Mouse (Mus musculus) yolk sac, embryonic 10.5 days (tissue): ENCODE results near the gene St5.

Source experiments
- DNase-seq: peaks from one replicate; pipeline ENCODE4 v3.0.0-alpha.2; 2017; ENCODE audit warnings: low spot score

The St5 gene

DNA sequence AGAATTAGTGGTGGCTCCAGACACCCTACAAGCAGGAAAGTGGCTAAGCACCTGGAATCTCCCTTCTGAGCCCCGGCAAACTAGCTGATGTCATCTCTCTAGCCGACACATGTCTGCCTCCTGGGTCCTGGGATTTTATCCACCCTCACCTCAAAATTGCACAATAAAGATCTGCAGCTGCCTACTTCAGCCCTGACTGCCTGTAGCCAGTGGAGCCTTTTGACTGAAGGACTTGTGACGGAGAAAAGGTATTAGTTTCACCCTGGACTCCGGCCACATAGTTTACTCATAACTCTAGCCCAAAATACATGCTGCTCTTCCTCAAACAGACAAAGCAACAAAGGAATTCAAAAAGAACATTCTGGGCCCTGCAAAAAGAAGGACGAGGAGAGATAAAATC lies 66.0 kb downstream of the St5 start:
- DNase-seq: no peak

DNA sequence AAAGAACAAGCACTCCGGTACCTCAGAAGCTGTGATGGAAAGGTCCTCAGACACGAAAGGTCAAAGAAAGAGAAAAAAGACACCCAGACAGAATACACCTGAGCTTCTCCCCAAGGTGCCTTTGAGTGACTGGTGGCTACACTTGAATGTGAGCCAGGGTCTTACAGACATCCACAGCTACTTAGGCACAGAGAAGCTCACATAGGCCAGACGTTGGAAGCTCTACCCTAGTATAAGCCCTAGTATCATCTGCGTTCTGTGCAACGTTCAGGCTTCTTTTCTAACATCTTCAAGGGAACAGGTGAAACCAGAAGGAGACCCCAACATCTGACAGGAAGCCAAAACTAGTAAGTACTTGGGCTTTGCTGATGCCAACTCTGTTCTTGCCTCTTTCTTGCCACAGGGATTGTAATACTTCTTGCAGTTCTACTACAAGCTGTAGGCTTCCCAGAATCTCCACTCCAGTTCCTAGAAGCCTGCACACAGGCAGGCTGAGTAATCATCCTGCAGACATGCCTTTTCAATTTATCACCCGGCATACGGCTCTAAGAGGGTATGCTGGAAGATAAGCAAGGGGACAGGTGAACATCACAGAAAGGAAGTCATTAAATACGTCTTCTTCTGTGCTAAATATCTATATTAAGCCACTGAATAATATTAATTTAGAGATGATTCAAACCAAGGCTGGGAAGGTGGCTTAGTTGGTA lies 67.2 kb downstream of the St5 start:
- DNase-seq: no peak

DNA sequence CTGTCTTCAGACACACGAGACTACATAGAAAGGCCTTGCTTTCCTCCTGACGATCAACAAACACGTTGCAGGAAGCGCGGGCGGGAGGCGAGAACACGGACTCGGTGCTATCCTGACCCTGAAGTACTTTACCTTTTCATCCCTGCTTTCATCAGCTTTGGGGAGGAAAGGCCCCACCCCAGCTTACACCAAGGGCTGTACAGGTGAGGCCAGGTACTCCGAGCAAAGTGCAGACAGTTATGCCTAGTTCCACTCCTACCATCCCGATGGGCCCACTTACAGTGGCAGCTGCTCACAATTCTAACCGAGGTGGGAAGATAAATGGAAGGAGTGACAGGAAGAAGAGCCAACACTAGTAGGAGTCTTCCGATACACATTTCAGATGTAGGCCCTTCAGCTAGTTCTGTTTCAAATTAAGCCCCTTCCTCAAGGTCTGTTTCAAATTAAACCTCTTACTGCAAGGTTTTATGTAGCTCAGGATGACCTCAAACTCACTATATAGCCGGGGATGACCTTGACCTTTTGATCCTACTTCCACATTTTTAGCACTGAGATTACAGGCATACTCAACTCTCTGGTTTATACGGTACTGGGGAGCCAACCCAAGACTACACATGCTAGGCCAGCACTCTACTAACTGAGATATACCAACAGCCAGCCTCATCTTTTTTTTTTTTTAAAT lies 69.9 kb downstream of the St5 start:
- DNase-seq: no peak

DNA sequence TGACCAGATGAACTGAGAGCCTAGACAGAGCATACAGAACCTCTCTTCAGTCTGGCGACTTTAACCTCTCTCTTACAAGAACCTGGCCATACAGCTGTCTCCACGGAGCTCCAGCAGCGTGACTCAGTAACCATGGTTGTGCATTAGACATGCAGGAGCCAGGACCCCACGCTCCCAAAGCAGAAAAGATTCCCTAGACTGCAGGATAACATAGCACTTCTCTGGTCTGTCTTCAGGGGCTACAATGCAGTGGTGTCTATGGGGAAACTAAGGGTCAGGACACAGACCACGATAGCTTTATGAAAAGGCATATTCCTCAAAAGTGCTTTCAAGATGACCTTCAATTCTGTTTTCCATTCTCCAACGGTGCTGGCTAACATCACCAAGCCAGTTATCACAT lies 72.1 kb downstream of the St5 start:
- DNase-seq: no peak

DNA sequence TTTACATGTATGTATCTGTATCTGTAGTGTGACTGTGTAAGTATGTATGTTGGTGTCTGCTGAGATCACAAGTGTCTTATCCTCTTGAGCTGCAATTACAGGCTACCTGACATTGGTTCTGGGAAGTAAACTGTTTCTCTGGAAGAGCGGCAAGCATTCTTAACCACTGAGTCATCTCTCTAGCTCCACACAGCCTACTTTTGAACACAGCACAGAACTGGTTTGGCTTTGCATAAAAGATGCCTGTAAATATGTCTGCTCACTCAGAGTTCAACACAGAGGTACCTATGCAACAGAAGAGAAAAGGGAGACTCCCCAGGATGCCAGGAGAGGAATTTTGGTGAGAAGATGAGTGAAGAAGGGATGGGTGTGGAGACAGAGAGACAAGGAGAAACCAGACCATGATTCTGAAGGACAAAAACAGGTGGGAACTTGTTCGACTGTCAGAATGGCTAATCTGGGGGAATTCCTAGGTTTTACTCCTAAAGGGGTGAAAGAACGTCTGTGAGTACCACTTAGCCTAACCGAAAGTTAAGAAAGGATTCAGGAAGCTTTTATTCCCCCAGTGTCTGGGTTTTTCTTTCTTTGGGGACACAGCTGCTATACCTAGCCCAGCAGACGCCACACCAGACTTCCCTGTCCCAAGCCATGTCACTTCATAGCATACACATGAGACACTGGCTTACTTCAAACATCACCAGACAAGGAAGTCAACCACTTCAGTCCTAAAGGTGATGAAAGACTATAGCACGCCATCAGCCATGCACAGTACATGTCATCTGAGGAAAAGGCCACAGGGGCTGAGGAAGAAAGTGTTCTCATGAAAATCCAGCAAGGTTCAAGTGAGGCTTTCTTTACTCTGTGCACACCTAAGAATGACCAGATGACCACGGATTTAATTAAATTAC lies 73.3 kb downstream of the St5 start:
- DNase-seq: peak; percentile 60

DNA sequence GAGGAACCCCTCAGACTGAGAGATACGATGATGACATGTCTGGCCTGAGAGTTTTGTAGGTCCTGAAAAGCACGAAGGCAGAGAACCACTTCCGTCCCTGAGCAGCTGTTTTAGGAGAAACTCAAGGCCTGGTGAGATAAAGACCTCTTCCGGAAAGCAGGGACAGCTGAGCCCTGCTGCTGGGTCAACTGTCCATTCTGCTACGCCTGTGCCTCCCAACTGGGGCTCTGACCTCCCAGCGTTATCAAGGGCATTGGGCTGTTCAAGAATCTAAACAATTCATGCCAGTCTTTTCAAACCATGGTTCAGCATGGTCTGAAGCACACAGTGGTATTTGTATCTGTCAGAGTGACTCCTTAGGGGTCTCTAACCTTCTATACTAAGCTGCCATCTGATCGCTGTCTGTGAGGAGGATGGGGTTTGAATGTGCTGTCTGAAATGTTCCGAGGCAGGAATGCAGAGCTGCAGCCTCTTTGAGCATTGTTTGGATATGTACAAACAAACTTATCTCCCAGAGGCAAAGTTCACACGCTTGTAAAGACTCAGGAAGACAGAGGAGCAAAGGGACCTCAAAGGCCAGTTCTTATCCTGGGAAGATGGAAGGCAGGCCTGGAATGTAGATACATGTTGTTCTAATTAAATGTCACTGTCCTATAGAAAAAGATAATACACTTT lies 74.3 kb downstream of the St5 start:
- DNase-seq: peak; percentile 84

DNA sequence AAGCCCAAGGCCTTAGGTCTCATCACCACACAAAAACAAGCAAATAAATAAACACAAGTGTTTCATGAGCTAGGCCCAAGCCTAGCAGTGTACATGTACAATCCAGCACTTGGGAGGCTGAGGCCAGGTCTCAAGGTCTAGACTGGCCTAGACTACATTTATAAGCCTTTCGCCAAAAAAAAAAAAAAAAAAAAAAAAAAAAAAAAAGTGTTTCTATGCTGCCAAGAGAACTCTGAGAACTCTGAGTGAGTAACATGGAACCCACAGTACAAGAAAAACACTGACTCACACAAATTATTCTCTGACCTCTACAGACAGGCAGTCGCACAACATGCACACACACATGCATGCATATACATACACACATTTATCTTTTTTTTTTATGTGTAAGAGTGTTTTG lies 75.6 kb downstream of the St5 start:
- no peak for DNase-seq

DNA sequence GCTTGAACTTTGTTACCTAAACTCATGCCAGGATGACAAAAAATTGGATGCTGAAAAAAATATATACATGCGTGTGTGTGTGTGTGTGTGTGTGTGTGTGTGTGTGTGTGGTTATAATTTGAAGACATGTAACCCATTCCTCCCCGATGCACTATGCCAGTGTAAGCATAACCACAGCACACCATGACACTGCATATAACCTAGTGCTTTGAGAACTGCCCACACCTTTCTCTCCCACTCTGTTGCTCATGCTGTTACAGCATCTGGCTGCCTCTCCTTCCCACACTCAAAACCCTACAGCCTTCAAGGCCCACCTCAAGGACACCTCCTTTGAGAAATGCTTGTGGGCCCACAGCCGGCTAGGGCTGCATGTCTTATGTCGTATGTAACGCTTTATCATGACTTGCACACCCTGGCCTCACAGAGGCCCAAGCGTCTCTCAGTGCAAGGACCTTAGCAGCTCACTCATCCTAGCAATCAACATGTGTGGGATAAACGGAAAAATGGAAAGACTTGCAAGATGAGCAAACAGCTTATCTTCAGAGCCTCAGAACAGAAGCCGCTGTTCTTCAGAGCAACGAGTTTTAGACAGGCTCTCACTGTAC lies 81.1 kb downstream of the St5 start:
- DNase-seq: no peak

DNA sequence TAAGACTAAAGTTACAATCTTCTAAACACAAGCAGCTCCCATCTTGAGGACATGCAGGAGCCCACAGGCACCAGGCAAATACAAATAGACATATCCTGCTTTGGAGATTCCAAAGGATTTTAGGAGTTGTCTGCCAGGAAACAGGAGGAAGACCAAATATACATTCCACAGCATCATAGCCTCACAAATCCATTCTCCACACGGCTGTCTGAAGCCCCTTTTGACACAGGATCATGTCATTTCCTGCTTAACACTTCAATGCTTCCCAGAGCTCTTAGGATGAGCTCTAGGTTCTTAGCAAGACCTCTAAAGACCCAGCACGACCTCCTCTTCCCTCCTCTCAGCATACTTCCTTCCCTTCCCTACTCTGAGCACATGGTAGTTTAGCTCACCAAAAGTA lies 82.4 kb downstream of the St5 start:
- DNase-seq: no peak

DNA sequence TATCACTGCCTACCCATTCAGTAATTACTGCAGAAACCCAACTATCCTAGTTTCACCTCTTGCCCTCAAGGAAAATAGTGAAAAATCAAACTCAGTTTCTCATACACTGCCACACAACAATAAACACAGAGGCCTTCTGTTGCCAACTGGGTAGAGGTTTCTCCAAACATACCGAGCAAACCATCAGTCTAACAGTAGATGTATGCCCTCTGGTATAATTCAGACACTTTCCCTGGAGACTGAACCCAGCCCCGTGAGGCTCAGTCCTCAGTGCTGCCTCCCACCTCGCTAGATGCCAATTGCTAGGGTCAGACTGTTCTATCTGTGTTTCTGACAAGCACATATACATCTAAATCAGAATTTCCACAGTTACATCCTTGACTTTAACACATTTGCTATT lies 83.1 kb downstream of the St5 start:
- DNase-seq: no peak

DNA sequence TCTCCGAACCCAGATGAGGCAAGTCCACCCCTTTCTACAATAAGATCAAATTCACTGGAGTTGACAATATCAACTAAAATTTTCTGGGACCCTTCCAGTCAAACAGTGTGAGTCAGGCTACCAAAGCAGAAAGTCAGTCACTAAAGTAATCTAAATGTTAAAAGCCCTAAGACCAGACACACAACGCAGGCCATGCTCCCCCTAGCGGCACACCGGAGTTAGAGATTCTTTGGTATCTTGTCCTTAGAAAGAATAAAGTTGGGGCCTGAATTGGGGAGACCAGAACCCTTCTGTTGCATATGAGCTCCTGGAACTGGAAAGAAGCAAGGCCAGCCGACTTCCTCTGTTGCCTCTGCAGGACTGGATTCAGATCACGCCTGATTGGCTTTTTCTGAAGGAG lies 84.7 kb downstream of the St5 start:
- no peak for DNase-seq

DNA sequence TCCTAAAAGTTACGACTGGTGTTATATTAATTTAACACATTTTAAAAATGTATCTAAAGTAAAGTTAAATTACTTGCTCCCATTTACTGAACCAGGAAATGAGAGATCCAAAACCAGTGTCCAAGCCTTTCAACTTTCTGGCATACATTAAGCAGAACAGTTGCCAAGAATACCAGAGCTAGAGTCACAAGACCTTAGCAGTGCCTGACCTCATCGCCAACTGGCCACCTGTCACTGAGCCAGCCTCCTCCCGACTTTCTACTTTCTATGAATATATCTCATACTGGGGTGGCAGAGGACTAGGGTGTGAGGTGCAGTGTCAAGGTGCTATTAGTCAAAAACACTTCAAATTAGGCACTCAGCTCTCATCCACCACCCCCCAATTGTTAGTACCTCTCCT lies 85.6 kb downstream of the St5 start:
- DNase-seq: no peak

DNA sequence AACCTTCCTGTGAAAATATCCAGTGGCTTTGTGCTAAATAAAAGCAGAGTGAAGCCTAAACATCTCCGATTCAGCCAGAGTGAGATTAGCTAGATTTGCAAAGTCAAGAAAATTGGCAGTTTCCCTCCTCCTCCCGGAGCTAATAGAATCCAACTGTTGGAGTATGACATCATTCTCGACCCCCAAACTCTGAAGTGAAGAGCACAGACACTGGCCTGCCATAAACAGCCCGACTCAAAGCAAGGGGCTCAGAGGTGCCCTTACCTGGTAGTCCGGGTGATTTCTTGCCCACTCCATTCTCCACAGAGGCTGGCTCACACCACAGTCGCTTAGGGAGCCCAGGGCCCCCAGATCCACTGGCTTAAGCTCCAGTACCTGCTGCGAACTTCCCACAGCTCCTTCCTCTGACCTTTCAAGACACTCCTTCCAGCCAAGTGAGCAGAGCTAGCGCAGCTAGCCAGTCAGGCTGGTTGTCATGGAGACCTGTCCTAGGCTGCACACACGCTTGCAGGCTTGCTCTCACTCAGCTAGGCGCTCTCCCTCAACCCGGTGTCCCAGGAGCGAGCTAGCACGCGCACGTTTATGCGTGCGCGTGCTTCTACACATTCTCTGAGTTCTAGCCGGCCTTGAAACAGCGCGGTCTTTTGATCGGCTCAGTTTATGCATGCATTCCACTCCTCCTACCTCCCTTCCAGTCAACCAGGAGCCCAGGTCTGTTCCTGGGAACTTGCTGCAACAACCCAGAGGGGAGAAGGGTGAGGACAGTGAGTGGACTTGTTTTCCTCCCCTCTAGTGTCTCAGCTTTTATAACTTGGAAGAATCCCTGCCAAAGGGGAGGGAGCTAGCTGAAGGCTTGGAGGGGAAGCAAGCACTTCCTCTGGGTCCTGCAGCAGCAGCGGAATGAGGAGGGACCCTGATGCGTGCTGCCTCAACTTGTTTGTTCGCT lies 87.1 kb downstream of the St5 start:
- peak; percentile 92 for DNase-seq

DNA sequence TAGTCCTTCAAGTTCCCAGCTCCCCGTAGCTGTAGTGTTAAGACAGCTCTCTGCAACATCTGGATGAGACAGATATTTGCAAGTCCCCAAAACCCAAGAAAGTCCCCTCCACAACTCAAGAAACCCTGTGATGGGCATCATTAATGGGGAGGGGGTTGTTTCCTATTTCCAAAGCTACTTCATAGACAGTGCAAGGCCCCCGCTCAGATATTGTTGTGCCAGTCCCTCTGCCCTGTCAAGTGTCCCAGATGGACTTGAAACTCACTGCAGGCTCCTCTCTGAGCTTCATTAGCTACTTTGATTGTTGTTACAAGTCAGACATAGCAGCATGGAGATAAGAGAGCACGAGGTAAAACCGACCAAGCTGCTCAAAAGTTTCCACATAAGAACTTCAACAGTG lies 87.8 kb downstream of the St5 start:
- no peak for DNase-seq

DNA sequence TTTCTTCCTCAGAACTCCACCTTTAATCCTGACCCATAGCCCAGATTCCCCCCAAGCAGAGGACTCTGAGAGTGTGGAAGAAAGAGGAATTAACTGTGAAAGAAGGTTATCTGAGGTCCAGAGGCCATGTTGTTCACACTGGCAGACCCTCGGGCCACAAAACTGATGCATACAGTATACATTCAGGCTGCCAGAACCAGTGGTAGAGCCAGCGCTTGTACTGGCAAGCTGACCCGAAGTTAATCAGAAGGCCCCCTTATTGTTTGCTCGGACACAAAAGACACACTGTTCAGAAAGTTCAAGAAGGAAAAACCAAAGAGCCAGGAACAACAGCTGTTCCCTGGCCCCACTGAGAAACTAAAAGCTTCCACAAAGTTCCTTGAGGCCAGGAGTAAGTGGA lies 88.5 kb downstream of the St5 start:
- DNase-seq: no peak

DNA sequence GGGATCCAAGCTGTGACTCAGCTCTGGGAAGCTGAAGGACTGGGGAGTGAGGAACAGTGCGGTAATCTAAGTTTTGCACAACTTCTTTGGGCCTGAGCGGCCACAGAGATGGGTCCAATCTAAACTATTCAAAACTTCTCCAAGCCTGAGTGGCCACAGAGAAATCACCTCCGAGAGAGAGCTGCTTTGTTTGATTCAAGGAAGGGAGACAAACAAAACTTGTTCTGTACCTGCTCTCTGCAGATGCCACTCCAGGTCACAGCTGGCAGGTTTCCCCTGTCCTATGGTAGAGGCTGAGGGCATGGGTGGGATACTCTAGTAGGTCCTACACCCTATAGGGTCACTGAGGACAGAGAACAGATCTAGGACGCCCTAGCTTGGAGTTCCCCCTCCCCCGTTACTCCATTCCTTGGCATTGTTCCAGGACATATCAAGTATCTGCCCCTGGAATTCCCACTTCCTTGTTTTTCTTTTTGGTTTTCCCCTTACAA lies 89.8 kb downstream of the St5 start:
- DNase-seq: no peak

DNA sequence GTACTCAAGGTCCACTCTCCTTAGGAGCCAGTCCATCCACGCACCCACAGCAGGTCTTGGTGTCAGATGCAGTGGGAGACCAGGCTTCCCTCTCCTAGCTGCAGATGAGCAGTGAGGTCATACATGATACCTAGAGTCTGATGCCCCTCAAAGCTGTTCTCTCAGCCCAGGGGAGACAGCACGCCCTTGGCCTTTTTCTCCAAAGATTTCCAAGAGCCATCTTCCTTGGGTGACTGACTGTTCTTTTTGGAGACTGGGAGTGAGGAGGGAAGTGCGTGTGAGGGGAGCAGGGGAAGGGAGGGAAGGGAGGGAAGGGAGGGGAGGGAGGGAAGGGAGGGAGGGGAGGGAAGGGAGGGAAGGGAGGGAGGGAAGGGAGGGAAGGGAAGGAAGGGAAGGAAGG lies 90.4 kb downstream of the St5 start:
- no peak for DNase-seq

DNA sequence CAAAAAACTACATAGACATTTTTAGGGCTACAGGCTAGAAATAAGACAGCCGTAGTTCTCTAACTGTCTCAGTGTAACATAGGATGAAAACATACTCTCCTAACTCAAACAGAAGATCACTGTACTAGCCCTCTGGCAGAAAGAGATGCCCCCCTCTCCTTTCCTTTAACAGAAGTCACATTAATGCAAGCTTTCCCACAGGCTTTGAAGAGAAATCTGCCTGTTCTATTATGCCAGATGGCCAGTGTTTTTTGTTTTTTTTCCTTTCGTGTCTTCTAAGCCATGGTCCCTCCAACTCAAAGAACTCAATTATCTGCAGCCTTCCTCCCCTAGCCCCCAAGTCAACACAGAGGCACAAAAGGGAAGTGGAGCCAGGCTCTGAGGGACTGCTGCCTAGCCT lies 90.9 kb downstream of the St5 start:
- DNase-seq: no peak

DNA sequence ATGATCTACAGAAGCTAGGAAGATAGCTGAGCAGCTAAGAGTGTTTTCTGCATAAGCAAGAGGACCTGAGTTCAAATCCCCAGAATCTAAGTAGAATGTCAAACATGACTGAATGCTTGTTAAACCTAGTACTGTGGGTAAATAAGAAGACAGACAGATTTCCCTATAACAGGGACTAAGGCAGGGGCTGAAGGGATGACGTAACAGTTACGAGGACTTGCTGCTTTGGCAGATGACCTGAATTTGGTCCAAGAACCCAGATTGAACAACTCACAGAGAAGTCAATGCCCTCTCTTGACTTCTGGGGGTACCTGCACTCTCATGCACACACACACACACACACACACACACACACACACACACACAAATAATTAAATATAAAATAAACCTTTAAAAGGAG lies 93.1 kb downstream of the St5 start:
- DNase-seq: no peak

DNA sequence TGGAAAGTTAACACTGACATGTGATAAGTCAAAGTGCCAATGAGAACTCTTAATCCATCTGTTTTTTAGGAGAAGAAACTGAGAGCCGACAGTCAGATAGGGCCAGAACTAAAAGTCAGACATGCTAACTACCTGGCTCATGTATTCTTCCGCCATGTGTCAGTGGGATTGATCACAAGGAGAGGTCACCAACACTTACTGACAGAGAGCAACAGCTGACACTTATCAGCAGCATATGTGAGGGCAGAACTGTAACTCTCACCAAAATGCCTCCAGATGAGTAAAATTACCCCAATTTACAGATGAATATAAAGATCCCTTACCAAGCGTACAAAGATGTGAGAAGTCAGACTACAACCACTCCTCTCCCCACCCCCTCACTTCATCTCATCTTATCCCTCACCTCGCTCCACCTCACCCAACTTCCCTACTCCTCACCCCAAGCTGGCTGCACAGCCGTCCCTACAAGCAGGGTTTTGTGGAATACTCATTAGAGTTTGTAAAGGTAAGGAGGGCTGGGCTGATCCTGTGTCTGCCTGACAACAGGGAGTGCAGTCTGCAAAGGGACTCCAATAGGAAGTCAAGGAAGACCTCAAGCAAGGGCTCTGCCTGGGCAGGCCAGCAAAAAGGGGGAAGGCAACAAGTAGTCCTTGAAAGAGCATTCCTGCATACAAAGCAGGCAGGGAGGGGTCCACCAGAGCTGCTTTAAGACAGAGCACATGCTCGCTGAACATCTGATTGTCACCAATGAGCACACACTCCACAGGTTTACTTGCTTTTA lies 93.7 kb downstream of the St5 start:
- DNase-seq: no peak
